Mouse (Mus musculus) heart, adult 8-10 months (tissue): ENCODE data around the gene Ppp1r3d. TPM values are rescaled to one million over a fixed set of nuclear protein-coding genes. Genes with fewer than 3 reads are reported as not detected.

Source experiments
- DNase-seq: peaks from one replicate; pipeline ENCODE4 v3.0.0; 2022; ENCODE audit warnings: low spot score
- total RNA-seq, 4 experiments: library from RNA; stranded (reverse); gene quantifications; 2 replicates each; pipeline ENCODE4 v1.2.4; 2022

Gene Ppp1r3d
- total RNA-seq, 4 experiments from 2014 or later = 12.9 to 16.3 (median 14.8) TPM

DNA sequence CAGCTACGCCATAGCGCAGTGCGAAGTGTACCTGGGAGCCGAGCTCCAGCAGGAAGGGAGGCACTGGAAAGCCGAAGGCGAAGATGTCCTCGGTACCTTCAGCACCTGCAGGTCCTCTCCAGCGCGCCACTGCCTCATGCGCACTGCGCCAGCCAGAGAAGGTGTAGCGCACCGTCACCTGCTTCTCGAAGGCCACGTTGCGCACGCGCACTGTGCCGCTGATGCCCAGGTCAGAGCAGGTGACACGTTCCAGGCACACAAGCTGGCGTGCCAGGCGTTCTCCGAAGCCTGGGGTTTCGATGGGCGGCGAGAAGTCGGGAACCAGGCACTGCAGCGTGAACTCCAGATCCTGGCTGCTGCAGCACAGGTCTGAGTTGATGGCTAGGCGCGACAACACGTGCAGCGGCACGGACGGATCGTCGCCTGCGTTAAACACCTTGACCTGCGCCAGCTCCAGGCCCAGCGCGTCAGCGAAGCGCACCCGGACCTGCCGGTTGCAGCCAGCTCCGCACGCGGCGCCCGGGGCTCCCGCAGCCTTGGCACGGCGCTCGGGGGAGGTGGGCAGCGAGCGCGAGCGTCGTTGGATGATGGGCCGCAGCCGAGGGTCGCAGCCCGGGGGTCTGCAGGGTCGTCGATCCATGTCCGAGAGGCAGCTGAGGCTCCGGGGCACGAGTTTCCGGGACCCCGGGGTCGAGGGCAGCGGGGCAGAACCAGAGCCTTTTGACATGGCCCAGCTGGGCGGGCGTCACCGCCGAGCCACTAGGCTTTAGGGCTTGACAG, 601 bp downstream of the Ppp1r3d start:
- DNase-seq = peak; percentile 16

DNA sequence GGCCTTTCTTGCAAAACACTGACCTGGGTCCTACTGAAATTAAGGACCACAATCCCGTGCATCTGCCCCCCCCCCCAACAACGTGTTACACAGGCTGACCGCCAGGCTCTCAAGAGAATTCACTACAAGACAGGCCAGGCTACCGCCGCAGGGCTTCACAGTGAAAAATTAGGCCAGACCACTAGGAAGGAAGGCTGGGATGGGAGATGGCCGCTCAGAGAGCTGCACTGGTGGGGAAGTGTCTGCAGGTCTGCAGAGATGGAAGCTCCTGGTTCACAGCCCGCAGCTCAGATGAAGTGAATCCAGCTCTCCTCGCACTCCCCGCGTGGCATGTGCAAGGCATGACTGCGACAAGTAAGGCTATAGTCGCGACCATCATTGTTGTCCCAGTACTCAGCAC, 1.2 kb downstream of the Ppp1r3d start:
- DNase-seq = no peak

DNA sequence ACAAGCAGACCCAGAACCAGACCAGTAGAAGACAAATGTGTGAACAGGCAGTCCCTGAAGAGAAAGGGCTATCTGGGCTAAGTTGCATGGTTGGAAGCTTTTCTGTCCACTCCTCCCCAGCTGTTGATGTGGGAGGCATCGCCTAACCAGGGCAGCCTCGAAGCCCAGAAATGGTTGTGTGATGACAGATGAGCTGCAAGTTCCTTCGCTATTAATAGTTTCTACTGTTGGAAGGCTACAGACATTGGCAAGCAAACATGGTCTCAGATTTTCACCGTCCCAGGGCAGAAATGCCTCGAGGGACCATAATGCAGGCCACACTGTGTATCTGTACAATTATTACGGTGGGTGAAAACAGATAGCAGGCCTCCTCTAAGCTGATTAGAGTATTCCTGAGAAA, 1.7 kb downstream of the Ppp1r3d start:
- DNase-seq = peak; percentile 71

DNA sequence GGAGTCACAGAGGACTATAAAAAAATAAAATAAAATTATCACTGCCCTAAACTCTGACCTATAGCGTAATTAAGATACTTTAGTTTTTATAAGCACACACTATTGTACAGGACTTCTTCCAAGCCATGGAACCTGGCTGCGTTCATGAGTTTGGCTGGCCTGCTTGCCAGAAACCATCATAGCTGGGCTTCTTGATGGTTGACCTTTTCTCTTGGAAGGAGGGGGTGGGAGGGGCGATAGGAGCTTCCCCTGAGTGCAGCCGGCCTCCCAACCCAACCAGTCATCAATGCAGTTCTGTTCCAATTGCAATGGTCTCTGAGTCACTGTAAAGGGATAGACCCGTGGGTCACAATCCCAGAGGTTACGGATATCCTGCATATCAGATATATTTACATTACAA, 4.0 kb downstream of the Ppp1r3d start:
- DNase-seq = no peak

DNA sequence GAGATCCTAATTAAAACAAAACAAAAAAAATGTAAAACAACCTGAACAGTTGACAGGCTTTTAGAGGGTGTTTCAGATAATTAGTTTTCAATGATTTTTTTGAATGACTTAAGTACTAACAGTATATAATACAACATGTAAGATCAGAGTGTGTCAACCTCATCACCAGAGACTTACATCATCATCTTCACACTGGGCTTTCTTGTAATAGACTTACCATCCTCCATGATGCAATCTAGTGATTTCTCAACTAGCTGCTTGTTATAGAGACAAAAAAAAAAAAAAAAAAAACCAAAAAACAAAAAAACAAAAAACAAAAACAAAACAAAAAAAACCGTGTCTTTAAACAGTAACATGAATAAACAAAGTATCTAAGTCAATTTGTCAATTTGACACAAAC, 5.2 kb downstream of the Ppp1r3d start:
- DNase-seq = no peak

DNA sequence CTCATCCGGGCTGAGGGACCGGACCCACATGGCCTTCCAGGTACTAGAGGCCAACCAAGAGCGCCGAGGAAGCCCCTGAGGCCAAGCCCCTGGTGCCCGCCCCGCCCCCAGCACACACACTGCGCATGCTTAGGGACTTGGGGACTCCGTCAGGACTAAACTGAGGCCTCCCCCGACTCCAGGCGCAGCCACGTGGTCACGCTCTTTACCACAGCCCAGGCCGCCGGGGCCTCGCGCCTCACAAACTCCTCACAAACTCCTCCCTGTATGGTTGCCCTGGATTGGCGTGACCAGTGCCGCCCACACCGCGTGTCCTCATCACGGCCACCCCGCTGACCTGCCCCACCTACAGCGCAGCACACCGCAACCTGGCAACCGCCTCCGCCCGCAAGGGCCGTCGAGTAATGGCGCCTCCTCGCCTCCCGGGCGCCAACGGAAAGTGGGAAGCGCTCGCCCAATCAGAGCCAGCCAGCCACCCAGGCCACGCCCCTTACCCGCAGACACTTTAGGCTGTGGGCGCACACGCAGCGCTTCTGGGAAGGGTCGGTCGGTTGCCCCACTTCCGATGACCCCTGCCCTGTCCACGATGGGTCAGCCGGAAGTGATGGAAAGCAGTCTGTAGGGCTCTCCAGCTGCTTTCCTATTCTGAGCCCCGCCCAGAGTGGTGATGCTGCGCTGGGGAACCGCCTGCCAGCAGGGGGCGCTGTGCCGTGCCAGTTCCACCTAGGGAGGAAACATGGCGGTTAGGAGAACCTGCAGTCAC, 7.0 kb downstream of the Ppp1r3d start, which contains the start of gene Sycp2:
Sycp2 (minus strand) TSS at position 633 of the 763 bp plus-strand sequence.
- no peak for DNase-seq

Other genes with a start within 250 kb of the Ppp1r3d start
- 1 to 10 TPM in 3 of 4 experiments, under 1 TPM in 1; 0.63 to 2.3 (median 1.4) TPM for gene Sycp2, start 6.8 kb downstream of the Ppp1r3d start, total RNA-seq
- 10 to 100 TPM; 11.1 to 14.3 (median 12.6) TPM for gene Fam217b, start 52 bp upstream of the Ppp1r3d start, total RNA-seq
- gene Cdh26, start 16.1 kb upstream of the Ppp1r3d start, total RNA-seq = not detected